Mouse (Mus musculus) ES-Bruce4 (cell line): ENCODE measurements around the gene Vwa8.
A peak's percentile ranks its signal among the peaks of the same experiment; 100 is the strongest.

Source experiments
- CTCF ChIP-seq: IDR thresholded peaks from one replicate; pipeline ENCODE4 v1.8.1; 2011; ENCODE audit warnings: low read depth, low read length
- POLR2A ChIP-seq: IDR thresholded peaks from one replicate; pipeline ENCODE4 v1.8.1; 2011; ENCODE audit warnings: low read length; ENCODE audit not compliant: insufficient read depth

- TF ChIP-seq CTCF (peak; percentile 44), POLR2A (no peak)
Measured at GRCm38 (mm10) chr14:79139096-79139651, 290.3 kb downstream of the Vwa8 start.
